Mouse (Mus musculus) heart, postnatal 0 days (tissue): ENCODE results near the gene Cacng6. TPM values are rescaled to one million over a fixed set of nuclear protein-coding genes. Genes with fewer than 3 reads are reported as not detected.
"Not testable (repeated sequence)": the region's sequence is repeated elsewhere in the genome, so short reads cannot be mapped to it uniquely, and the experiment has no call there.

Experiments used
- ATAC-seq: fragments of 200-750 bp; cut with Nextera tagmentation; 2 replicates; pipeline ENCODE4 v1.8.0; 2017; ENCODE audit warnings: low read depth, moderate number of reproducible peaks, moderate library complexity; ENCODE audit not compliant: insufficient read depth
- DNase-seq: peaks from one replicate; pipeline ENCODE4 v3.0.0-alpha.2; 2016; ENCODE audit warnings: low spot score
- H3K27ac ChIP-seq: fragments of 300-500 bp; sonication (generic); 2 replicates; pipeline ENCODE4 v1.5.1; 2014; ENCODE audit warnings: low read depth, mild to moderate bottlenecking
- H3K27me3 ChIP-seq: fragments of 300-500 bp; sonication (generic); 2 replicates; pipeline ENCODE4 v1.6.1; 2014; ENCODE audit warnings: low read length, mixed read lengths; ENCODE audit not compliant: control insufficient read depth, insufficient read depth
- H3K36me3 ChIP-seq: fragments of 300-500 bp; sonication (generic); replicated peaks from 2 replicates; pipeline ENCODE4 v1.6.1; 2014; ENCODE audit warnings: low read length, mixed read lengths; ENCODE audit not compliant: control insufficient read depth, insufficient read depth
- H3K4me1 ChIP-seq: fragments of 300-500 bp; sonication (generic); 2 replicates; pipeline ENCODE4 v1.6.1; 2014; ENCODE audit warnings: antibody characterized with exemption; ENCODE audit not compliant: control insufficient read depth, insufficient read depth
- H3K4me2 ChIP-seq: fragments of 300-500 bp; sonication (generic); 2 replicates; pipeline ENCODE4 v1.6.1; 2014; ENCODE audit warnings: low read depth, mild to moderate bottlenecking, low read length, moderate library complexity
- H3K4me3 ChIP-seq: fragments of 300-500 bp; sonication (generic); 2 replicates; pipeline ENCODE4 v1.5.1; 2014; ENCODE audit warnings: low read depth, low read length
- H3K9ac ChIP-seq: fragments of 300-500 bp; sonication (generic); replicated peaks from 2 replicates; pipeline ENCODE4 v1.6.1; 2014; ENCODE audit warnings: low read depth, low read length, mixed read lengths
- H3K9me3 ChIP-seq: fragments of 300-500 bp; sonication (generic); replicated peaks from 2 replicates; pipeline ENCODE4 v1.6.1; 2016; ENCODE audit warnings: low read length; ENCODE audit not compliant: control insufficient read depth
- CTCF ChIP-seq: IDR thresholded peaks from 2 replicates; pipeline ENCODE4 v1.5.1; 2016; ENCODE audit warnings: antibody characterized with exemption, control low read depth, low read depth
- EP300 ChIP-seq: IDR thresholded peaks from 2 replicates; pipeline ENCODE4 v1.6.1; 2016; ENCODE audit warnings: antibody characterized with exemption, low read depth
- WGBS: fragments of 180-500 bp; shearing (Covaris S2); extraction: QIAGEN DNeasy Blood & Tissue Kit; methylation state at CpG from one replicate; pipeline ENCODE4 v1.1.7; 2014; 5-methylcytosine and 5-hydroxymethylcytosine counted together
- polyA plus RNA-seq: library from polyadenylated mRNA; unstranded; fragments of >200 nt; fragmentation: Nextera tagmentation; extraction: Ambion mirVana; gene quantifications from 2 replicates; pipeline ENCODE4 v1.2.1, GENCODE M21; 2015
- total RNA-seq: library from RNA; depleted of rRNA; stranded (reverse); fragments of >200 nt; gene quantifications from 2 replicates; pipeline ENCODE4 v1.2.3, GENCODE M21; 2014; ENCODE audit warnings: low replicate concordance

Gene Cacng6
- total and polyA plus RNA-seq, 2 experiments from 2014 or later, result 20.4 to 21.3 TPM

GRCm38 (mm10) chr7:3391809-3392208, 32.2 kb upstream of the Cacng6 start:
- H3K4me1 ChIP-seq, result no peaks in the 10 kb centered on the region
- no peaks in the 10 kb centered on the region for H3K36me3 ChIP-seq
- no peak overlapping the region for H3K4me3 ChIP-seq
- TF ChIP-seq EP300 (no peak), CTCF (no peak)
- no peaks in the 10 kb centered on the region for H3K9me3 ChIP-seq
- H3K9ac ChIP-seq, result no peak overlapping the region
- DNase-seq, result no peak
- no peak for ATAC-seq
- no peaks in the 10 kb centered on the region for H3K27me3 ChIP-seq
- no peak overlapping the region for H3K27ac ChIP-seq
- no peak overlapping the region for H3K4me2 ChIP-seq
- 22% methylated on average over 4 of the region's 4 CpGs for WGBS

- no peak for DNase-seq
- ATAC-seq, result no peak
- Histone ChIP-seq H3K36me3 (no peaks in the 10 kb centered on the region), H3K9me3 (no peaks in the 10 kb centered on the region), H3K4me3 (no peak overlapping the region), H3K27me3 (no peaks in the 10 kb centered on the region), H3K4me1 (no peaks in the 10 kb centered on the region), H3K4me2 (no peak overlapping the region), H3K9ac (no peak overlapping the region), H3K27ac (no peak overlapping the region)
- TF ChIP-seq CTCF, result no peak
- TF ChIP-seq EP300, result no peak
- WGBS, result 74% methylated on average over 10 of the region's 10 CpGs
Observed at GRCm38 (mm10) chr7:3397355-3397754, 26.6 kb upstream of the Cacng6 start.

GRCm38 (mm10) chr7:3397797-3398196, 26.2 kb upstream of the Cacng6 start:
- WGBS, result 71% methylated on average over 7 of the region's 7 CpGs
- H3K9me3 ChIP-seq, result no peaks in the 10 kb centered on the region
- no peak overlapping the region for H3K4me2 ChIP-seq
- H3K4me3 ChIP-seq, result no peak overlapping the region
- H3K27me3 ChIP-seq, result no peaks in the 10 kb centered on the region
- no peaks in the 10 kb centered on the region for H3K36me3 ChIP-seq
- H3K4me1 ChIP-seq, result no peaks in the 10 kb centered on the region
- no peak overlapping the region for H3K9ac ChIP-seq
- TF ChIP-seq EP300, result no peak
- no peak for TF ChIP-seq CTCF
- no peak for DNase-seq
- H3K27ac ChIP-seq, result no peak overlapping the region
- no peak for ATAC-seq

- not testable (repeated sequence) for H3K4me3 ChIP-seq, H3K9me3 ChIP-seq, H3K27ac ChIP-seq, H3K36me3 ChIP-seq, H3K4me1 ChIP-seq, DNase-seq, H3K4me2 ChIP-seq, ATAC-seq, H3K9ac ChIP-seq, H3K27me3 ChIP-seq
- WGBS, result 84% methylated on average over 8 of the region's 8 CpGs
Observed at GRCm38 (mm10) chr7:3398363-3398762, 25.6 kb upstream of the Cacng6 start.

- Histone ChIP-seq H3K4me3 (no peak overlapping the region), H3K9ac (no peak overlapping the region), H3K4me2 (no peak overlapping the region), H3K36me3 (no peaks in the 10 kb centered on the region), H3K27me3 (no peaks in the 10 kb centered on the region), H3K4me1 (no peaks in the 10 kb centered on the region), H3K9me3 (no peaks in the 10 kb centered on the region), H3K27ac (no peak overlapping the region)
- ATAC-seq, result no peak
- no peak for TF ChIP-seq CTCF
- DNase-seq, result no peak
Observed at GRCm38 (mm10) chr7:3399937-3400336, 24.1 kb upstream of the Cacng6 start.

GRCm38 (mm10) chr7:3409729-3410520, 14.1 kb upstream of the Cacng6 start:
- DNase-seq (no peak), ATAC-seq (no peak)
- H3K4me2 ChIP-seq, result no peak overlapping the region
- H3K27ac ChIP-seq, result no peak overlapping the region
- TF ChIP-seq CTCF, result no peak
- TF ChIP-seq EP300, result no peak
- peaks cover 55% of the 10 kb centered on the region for H3K27me3 ChIP-seq
- 55% methylated on average over 11 of the region's 11 CpGs for WGBS
- H3K4me1 ChIP-seq, result no peaks in the 10 kb centered on the region
- H3K9me3 ChIP-seq, result no peaks in the 10 kb centered on the region
- H3K4me3 ChIP-seq, result no peak overlapping the region
- H3K9ac ChIP-seq, result no peak overlapping the region
- no peaks in the 10 kb centered on the region for H3K36me3 ChIP-seq
